Mouse (Mus musculus): ENCODE measurements around the gene Slc25a35.
"Not testable (repeated sequence)": the region's sequence is repeated elsewhere in the genome, so short reads cannot be mapped to it uniquely, and the experiment has no call there.

Slc25a35 gene

GRCm38 (mm10) chr11:68961596-68961995, 6.3 kb upstream of the Slc25a35 start:
- DNase-seq (ENCODE audit: low spot score in 2 of 2), result no peak

- not testable (repeated sequence) for DNase-seq (ENCODE audit: low spot score in 2 of 2)
Measured at GRCm38 (mm10) chr11:68962159-68962558, 5.8 kb upstream of the Slc25a35 start.

GRCm38 (mm10) chr11:68963405-68963804, 4.5 kb upstream of the Slc25a35 start:
- DNase-seq (ENCODE audit: low spot score in 2 of 2), result no peak

- DNase-seq (ENCODE audit: low spot score in 2 of 2), result no peak
Measured at GRCm38 (mm10) chr11:68965050-68965449, 2.9 kb upstream of the Slc25a35 start.

GRCm38 (mm10) chr11:68965845-68966244, 2.1 kb upstream of the Slc25a35 start:
- DNase-seq (ENCODE audit: low spot score in 2 of 2), result peak in 1 of 2 experiments; percentile 65

- no peak for DNase-seq (ENCODE audit: low spot score in 2 of 2)
Measured at GRCm38 (mm10) chr11:68966554-68966953, 1.4 kb upstream of the Slc25a35 start.

- DNase-seq (ENCODE audit: low spot score in 2 of 2), result no peak
Measured at GRCm38 (mm10) chr11:68968752-68969151, 821 bp downstream of the Slc25a35 start.

- DNase-seq (ENCODE audit: low spot score in 2 of 2), result peak in 1 of 2 experiments; percentile 44
Measured at GRCm38 (mm10) chr11:68970232-68970631, 2.3 kb downstream of the Slc25a35 start.

- peak; percentile 91 for DNase-seq (ENCODE audit: low spot score in 2 of 2)
Measured at GRCm38 (mm10) chr11:68973250-68974058, 5.5 kb downstream of the Slc25a35 start.

GRCm38 (mm10) chr11:68974059-68974450, 6.1 kb downstream of the Slc25a35 start:
- DNase-seq (ENCODE audit: low spot score in 2 of 2), result no peak

- DNase-seq (ENCODE audit: low spot score in 2 of 2), result no peak
Measured at GRCm38 (mm10) chr11:68975085-68975484, 7.2 kb downstream of the Slc25a35 start, which contains the start of gene Rangrf. Rangrf (minus strand) TSS chr11:68975185.

- DNase-seq (ENCODE audit: low spot score in 2 of 2), result no peak
Measured at GRCm38 (mm10) chr11:68975601-68976000, 7.7 kb downstream of the Slc25a35 start.

GRCm38 (mm10) chr11:68979320-68979733, 11.4 kb downstream of the Slc25a35 start:
- no peak for DNase-seq (ENCODE audit: low spot score in 2 of 2)

GRCm38 (mm10) chr11:68980919-68981318, 13.0 kb downstream of the Slc25a35 start:
- no peak for DNase-seq (ENCODE audit: low spot score in 2 of 2)

- peak in 1 of 2 experiments; percentile 60 for DNase-seq (ENCODE audit: low spot score in 2 of 2)
Measured at GRCm38 (mm10) chr11:68982639-68983369, 14.9 kb downstream of the Slc25a35 start.

GRCm38 (mm10) chr11:68987365-68987882, 19.5 kb downstream of the Slc25a35 start:
- no peak for DNase-seq (ENCODE audit: low spot score in 2 of 2)

- DNase-seq (ENCODE audit: low spot score in 2 of 2), result no peak
Measured at GRCm38 (mm10) chr11:68988341-68988740, 20.4 kb downstream of the Slc25a35 start.

- no peak for DNase-seq (ENCODE audit: low spot score in 2 of 2)
Measured at GRCm38 (mm10) chr11:68993122-68993521, 25.2 kb downstream of the Slc25a35 start.

- DNase-seq (ENCODE audit: low spot score in 2 of 2), result no peak
Measured at GRCm38 (mm10) chr11:68994377-68994776, 26.4 kb downstream of the Slc25a35 start.

- DNase-seq (ENCODE audit: low spot score in 2 of 2), result no peak
Measured at GRCm38 (mm10) chr11:68997080-68997479, 29.1 kb downstream of the Slc25a35 start.

- DNase-seq (ENCODE audit: low spot score in 2 of 2), result not testable (repeated sequence)
Measured at GRCm38 (mm10) chr11:69002782-69003181, 34.9 kb downstream of the Slc25a35 start.

- DNase-seq (ENCODE audit: low spot score in 2 of 2), result peak in 1 of 2 experiments; percentile 10
Measured at GRCm38 (mm10) chr11:69003592-69003991, 35.7 kb downstream of the Slc25a35 start.
